Mouse (Mus musculus) heart, postnatal 36 days (tissue): Measurements from ENCODE around the gene Pdcd4. TPM values are rescaled to one million over a fixed set of nuclear protein-coding genes. Genes with fewer than 3 reads are reported as not detected.
"Not testable (repeated sequence)": the region's sequence is repeated elsewhere in the genome, so short reads cannot be mapped to it uniquely, and the experiment has no call there.

ENCODE experiments used
- DNase-seq, 2 experiments: peaks; one replicate each; pipeline ENCODE4 v3.0.0; 2021 to 2022
- intact Hi-C: fragments of 180-260 bp; cut with DNase I; formaldehyde crosslinking; loops from one replicate; pipeline ENCODE4 v1.15.1; 2025
- total RNA-seq, 2 experiments: library from RNA; stranded (reverse); gene quantifications; 2 replicates each; pipeline ENCODE4 v1.2.3; 2021

The Pdcd4 gene
- total RNA-seq, 2 experiments from 2014 or later: 23.1 to 27.5 TPM

DNA sequence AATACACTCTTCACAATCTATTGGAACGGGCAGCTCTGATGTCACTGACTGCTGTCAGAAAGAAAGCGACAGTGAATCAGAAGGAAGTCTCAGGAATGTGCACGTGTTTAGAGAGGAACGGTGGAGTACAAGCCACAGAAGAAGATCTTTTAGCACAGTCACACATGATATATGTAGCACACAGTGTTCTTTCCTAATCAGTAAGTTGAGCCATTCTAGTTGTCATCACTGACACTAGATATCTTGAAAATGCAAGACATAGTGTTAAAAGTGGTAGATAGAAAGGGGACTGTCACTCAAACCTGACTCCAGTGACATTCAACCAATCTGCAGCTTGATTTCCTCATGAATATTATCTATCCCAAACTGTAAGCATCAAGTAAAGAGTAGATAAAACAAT, 47.4 kb downstream of the Pdcd4 start:
- DNase-seq: no peak
- intact Hi-C loops: no loop called here

DNA sequence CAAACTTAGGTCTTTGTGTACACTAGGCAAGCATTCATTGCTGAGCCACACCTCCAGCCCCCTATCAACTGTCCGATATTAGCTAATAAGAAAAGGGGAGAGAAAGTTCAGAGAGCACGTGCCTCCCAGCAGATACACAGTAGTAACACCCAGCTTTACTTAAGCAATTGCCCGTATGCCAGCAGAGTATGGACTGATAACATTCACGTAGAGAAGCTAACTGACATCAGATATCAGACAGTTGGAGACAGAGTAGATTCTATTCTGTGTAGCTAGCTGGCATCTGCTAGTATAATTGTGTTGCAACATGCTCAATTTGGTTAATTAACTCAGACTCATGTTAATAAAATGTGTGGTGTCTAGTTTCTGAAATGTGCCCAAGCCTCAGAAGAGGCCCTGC, 49.1 kb downstream of the Pdcd4 start:
- no peak for DNase-seq
- intact Hi-C loops: loop anchor here (5.0 to 10.0 kb wide), 3 partner anchors 104 to 629 kb away; partner anchors contain the start of genes Mxi1 and Smndc1

DNA sequence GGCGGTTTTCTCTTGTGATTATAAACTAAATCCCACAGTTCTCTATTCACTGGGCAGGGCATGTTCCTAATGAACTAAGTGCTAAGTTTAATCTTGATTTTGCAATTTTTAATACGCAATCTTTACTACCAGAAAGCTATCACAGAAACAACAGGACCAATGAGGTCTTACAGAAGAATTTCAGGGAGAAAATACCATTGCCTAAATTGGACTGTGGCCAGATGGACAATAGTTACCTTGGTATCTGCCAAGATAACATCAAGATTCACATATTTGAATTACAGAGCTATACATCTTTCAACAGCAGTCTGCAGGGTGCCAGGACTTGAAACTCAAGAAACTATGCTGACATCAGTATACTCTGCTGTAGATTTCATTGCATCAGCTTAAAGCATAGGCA, 50.3 kb downstream of the Pdcd4 start:
- DNase-seq: no peak
- intact Hi-C loops: loop anchor here (2.0 to 10.0 kb wide), 4 partner anchors 40 to 630 kb away; partner anchors contain the start of genes Mxi1 and Smndc1

DNA sequence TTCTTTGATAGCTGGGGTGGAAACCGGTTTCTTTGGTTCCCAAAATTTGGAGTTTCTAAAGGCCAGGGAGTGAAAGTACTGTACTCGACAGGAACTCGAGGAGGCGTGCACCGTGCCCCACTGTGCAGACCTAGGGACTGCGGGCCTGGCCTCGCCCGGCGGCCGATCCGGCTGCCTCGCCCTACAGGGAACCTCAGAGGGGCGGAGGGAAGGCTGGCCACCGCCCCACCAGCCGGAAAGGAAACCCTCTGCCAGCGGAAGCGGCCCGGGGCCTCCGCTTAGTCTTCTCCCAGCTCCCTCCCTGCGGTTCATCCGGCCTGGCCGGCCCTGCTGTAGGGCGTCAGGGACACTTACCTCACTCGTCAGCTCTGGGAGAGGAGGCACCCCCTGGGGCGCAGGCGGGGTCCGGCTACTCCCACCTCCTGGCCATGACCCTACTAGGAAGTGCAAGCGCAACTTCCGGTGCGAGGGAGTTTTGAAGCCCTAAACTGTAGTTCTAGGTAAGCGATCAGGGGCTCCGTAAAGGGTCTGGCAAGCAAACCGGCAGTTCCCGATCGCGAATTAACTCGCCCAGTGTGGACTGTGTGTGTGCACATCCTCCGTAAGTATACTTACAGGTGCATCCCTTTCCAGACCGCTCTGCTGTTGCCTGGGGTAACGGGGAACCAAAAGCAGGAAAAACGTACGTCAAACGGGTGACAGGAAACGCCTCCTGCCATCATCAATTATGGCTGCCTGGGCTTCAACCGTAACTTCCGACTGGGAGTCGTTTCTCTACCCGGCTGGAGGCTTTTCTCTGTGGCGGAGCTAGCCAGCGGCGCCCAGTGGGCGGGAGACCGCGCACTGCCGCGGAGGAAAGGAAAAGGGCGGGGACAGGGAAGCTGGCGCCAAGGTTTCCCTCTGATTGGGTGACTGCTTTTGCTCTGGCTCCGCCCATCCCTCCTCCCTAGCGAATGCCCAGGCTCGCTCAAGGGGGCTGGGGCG, 52.1 kb downstream of the Pdcd4 start, which contains the start of the genes Shoc2 and Bbip1:
Shoc2 (plus strand) TSS at position 505 of the 984 bp plus-strand sequence.
Bbip1 (minus strand) TSS at position 826 of the 984 bp plus-strand sequence.
- intact Hi-C loops: loop anchor here (2.0 to 10.0 kb wide), 4 partner anchors 41 to 632 kb away; partner anchors contain the start of genes Mxi1 and Smndc1
- DNase-seq: peak; percentile 96 to 98

DNA sequence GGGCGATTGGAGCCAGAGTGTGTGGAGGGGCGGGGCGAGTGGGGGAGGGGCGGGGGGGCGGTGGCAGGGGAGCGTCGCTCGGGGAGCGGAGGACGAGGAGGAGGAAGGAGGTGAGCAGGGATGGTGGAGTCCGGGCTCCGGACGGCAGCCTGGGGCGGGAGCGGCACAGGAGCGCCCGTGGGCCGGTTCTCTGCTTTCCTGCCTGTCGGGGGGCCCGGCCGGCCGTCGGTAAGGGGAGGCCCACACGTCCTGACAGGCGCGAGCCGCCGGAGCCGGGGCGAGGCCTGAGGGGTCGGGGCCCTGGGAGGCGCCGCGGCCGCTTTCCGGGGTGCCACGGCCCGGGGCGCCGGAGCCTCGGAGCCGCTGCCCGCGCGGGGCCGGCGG, 52.7 kb downstream of the Pdcd4 start:
- intact Hi-C loops: loop anchor here (5.0 to 10.0 kb wide), 4 partner anchors 98 to 632 kb away; partner anchors contain the start of genes Adra2a, Mxi1 and Smndc1
- DNase-seq: no peak

DNA sequence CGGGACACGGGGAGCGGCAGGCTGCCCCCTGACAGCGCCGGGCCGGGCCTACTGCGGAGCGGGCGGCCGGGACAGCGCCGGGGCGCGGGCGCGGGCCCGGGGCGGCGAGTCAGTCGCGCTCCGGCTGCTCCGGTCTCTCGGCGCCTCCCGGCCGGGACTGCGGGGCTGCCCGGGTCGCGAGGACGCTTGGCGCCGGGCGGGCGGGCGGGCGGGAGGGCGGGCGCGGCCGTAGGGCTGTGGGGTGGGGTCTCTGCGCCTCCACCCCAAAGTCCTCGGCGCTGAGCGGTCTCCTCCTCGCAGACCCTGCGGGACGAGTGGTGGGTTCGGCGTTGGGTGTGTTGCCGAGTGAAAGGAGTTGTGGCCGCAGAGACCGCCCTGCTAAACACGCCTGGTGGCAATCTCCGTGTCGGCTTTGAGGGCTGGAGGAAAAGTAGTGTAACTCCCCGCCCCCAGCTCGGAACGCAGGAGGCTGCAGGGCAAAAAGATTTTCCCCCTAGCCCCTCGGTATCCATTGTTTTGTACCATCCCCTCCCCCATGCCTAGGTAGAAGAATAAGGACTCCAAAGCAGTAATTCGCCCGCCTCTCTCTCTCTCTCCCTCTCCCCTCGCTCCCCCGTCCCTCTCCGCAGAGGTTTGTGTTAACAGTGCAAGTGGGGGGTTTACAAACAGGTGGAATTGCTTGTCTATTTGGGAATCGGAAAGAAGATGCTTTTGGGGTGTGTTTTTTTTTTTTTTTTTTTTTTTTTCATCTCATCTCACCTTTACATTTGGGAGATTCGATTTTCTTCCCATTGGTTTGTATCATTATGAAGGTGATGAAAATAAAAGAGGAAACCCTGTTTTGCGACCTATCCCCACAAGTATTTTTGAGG, 53.4 kb downstream of the Pdcd4 start:
- intact Hi-C loops: loop anchor here (2.0 to 10.0 kb wide), 3 partner anchors 37 to 551 kb away; partner anchors contain the start of genes Adra2a and Smndc1
- peak; percentile 44 to 53 for DNase-seq

DNA sequence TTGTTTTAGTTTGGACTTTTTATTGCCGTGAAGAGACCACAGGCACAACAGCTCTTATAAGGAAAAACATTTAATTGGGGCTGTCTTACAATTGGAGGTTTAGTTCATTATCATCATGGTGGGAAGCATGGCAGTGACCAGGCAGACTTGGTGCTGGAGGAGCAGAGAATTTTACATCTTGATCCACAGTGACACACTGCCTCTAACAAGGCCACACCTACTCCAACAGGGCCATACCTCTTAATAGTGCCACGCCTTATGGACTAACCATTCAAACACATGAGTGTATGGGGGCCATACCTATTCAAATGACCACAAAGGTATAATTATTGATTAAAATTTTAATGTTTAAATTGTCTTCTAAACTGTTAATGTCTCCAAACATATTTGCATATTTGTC, 65.5 kb downstream of the Pdcd4 start:
- intact Hi-C loops: loop anchor here (10.0 kb wide), 1 partner anchor 1247 kb away; no protein-coding TSS in a partner anchor
- no peak for DNase-seq

DNA sequence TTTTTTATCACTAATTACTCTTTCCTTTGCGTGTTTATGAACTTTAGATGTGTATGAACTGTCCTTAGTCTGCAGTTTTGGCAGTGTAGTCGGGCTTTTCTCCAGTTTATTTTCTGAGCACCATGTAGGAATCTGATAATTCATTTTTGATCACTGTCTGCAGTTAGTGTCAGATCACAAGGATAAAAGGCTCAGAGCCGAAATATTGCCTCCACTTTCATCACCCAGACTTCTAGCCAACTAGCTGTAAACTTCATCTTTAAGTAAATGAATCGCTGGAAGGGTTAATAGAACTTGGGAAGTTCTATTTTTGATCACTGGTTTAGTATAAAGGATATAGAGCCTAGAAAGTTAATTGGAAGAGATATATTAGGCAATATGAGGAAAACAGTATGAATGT, 70.5 kb downstream of the Pdcd4 start:
- intact Hi-C loops: no loop called here
- no peak for DNase-seq

DNA sequence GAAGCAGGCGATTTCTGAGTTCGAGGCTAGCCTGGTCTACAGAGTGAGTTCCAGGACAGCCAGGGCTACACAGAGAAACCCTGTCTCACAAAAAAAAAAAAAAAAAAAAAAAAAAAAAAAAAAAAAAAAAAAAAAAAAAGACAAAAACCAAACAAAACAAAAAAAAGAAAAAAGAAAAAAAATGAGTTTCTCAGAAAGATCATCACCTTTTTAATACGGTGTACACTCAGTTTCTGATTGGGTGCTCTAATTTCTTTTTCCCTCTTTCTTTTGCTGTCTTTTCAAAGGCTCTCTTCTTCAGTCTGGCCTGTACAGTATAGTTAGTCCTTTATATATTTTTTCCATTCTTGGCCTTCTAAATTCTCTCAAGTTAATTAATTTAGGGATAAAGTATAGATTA, 72.3 kb downstream of the Pdcd4 start:
- intact Hi-C loops, DNase-seq: not testable (repeated sequence)

DNA sequence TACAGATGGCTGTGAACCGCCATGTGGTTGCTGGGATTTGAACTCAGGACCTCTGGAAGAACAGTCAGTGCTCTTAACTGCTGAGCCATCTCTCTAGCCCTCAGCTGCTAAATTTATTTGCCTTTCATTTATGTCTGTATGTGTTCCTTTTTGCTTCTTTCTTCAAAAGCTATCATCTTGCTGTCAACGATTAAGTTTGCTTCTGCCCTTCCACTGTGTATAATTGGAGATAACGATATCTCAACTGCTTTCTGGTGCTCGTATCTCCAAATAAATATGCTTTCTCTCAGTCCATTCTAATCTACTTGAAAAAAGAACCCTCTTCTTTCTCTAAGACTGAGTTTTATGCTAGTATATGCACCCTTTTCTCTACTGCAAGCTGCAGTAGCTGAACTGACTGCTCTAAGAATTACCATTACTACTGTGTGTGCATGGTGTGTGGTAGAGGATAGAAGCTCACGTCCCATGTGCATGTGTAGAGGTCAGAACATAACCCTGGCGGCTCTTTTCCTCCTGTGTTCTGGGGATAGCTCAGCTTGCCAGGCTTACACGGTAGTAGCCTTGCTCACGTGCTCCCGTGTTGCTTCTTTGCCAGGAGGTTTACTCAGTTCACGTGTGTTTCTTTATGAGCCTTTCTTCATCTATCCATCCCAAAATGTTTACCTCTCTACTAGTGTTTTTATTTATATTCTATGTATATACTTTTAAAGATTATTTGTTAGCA, 73.0 kb downstream of the Pdcd4 start:
- intact Hi-C loops: no loop called here
- no peak for DNase-seq

DNA sequence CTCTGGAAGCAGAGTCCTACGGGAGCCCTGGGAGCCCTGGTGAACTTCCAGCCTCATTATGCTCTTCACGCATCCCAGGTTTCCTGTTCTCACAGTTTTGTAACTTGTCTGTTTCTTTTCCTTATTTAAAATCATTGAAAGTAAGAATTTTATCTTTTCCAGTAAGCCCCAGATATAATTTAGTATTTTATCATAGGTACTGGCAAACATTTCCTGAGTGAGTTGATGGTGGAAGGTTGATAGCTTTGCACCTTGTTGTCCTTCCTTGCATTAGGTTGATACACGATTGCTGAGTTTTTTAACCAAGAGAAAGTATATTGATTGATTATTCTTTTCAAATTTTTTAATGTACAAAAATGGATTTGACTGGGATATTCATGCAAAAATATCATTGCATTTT, 77.2 kb downstream of the Pdcd4 start:
- no peak for DNase-seq
- intact Hi-C loops: no loop called here

DNA sequence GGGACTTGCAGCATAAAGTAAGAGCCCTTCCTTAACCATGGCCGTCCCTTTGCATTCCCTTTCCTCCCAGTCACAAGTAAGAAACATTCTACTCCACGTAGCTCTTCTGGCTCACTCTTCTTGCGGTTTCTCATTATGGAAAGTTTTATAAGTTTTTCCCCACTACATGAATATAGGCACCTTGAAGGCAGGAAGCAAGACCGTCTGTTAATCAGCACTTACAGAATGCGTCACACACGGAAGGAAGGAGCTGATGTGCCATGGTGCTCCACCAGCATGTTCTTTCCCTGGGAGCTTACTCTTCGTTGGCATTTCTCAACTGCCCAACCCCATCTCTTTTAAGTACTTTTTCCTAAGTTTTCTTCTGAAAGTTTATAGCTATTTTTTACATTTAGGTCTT, 79.9 kb downstream of the Pdcd4 start:
- DNase-seq: no peak

DNA sequence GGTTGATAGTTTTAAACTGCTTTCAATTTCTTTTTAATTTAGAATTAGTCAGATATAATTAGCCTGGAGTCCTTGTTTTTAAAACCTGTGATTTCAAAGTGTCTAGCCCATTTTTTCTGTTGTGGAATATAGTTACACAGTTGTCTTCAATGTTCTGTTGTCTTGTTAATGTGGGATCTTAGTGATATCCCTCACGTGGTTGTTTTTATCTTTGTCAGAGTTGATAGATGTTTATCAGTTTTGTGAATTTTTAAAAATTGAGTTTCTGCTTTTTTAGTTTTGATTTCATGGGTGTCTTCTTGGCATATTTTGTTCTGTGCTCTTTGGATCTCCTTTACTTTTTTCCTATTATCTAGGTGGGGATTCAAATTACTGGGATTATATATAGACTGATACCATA, 81.6 kb downstream of the Pdcd4 start:
- intact Hi-C loops: no loop called here
- no peak for DNase-seq

More for the DNA sequence above, 79.9 kb downstream of the Pdcd4 start:
- intact Hi-C loops: no loop called here

Other genes with a start within 250 kb of the Pdcd4 start
- gene Rbm20, start 214.9 kb upstream of the Pdcd4 start, total RNA-seq: 100 to 1,000 TPM; 216 to 224 TPM
- 10 to 100 TPM; 28.6 to 29.1 TPM for gene Shoc2, start 52.1 kb downstream of the Pdcd4 start, total RNA-seq
- 10 to 100 TPM; 34.9 to 36.2 TPM for gene Bbip1, start 52.4 kb downstream of the Pdcd4 start, total RNA-seq
- gene Adra2a, start 151.9 kb downstream of the Pdcd4 start, total RNA-seq: under 1 TPM; 0.31 to 0.41 TPM